Mouse (Mus musculus) heart, postnatal 25 days (tissue): ENCODE data around the gene Prrg2. TPM values are rescaled to one million over a fixed set of nuclear protein-coding genes. Genes with fewer than 3 reads are reported as not detected.
A peak's percentile ranks its signal among the peaks of the same experiment; 100 is the strongest.

ENCODE experiments used
- DNase-seq: peaks from one replicate; pipeline ENCODE4 v3.0.0; 2022; ENCODE audit warnings: low spot score
- intact Hi-C: fragments of 180-260 bp; cut with DNase I; formaldehyde crosslinking; loops from one replicate; pipeline ENCODE4 v1.15.1; 2025
- total RNA-seq, 2 experiments: library from RNA; stranded (reverse); gene quantifications; 2 replicates each; pipeline ENCODE4 v1.2.3; 2021

The Prrg2 gene
- total RNA-seq, 2 experiments from 2014 or later, result 6.8 to 7.1 TPM

- intact Hi-C loops, result no loop called here
- peak; percentile 21 for DNase-seq
Observed at GRCm38 (mm10) chr7:45091001-45091990, 28.8 kb upstream of the Prrg2 start.

GRCm38 (mm10) chr7:45090251-45090977 is 27.9 kb upstream of the Prrg2 start:
- intact Hi-C loops, result no loop called here
- DNase-seq, result no peak

DNA sequence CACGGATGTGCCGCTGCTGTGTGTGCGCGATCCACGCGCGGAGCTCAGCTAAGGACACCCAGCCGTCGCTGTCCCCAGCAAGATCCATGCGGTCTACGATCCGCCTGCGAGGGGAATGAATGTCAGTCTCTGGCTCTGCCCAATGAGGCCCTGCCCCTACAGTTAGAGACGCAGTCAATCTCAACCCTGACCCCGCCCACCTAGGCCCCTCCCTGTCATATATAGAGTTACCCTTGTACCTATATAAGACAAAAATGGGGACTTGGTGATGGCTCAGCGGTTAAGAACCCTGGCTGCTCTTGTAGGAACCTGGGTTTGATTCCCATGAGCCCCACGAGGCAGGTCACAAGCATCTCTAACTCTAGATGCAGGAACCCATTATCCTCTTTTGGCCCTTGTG is 26.1 kb upstream of the Prrg2 start:
- intact Hi-C loops, result no loop called here
- DNase-seq, result no peak

- DNase-seq, result no peak
- intact Hi-C loops, result no loop called here
Observed at GRCm38 (mm10) chr7:45086084-45086483, 23.6 kb upstream of the Prrg2 start.

- no peak for DNase-seq
Observed at GRCm38 (mm10) chr7:45083300-45083890, 20.9 kb upstream of the Prrg2 start.

GRCm38 (mm10) chr7:45082401-45083299 is 20.2 kb upstream of the Prrg2 start:
- intact Hi-C loops, result loop anchor here (2.0 kb wide), 1 partner anchor 20 kb away; the partner anchor contains the start of gene Fcgrt
- DNase-seq, result peak; percentile 68

More at GRCm38 (mm10) chr7:45083300-45083890, 20.9 kb upstream of the Prrg2 start:
- intact Hi-C loops, result loop anchor here (2.0 kb wide), 1 partner anchor 19 kb away; the partner anchor contains the start of gene Fcgrt

GRCm38 (mm10) chr7:45081016-45081415 is 18.5 kb upstream of the Prrg2 start:
- intact Hi-C loops, result no loop called here
- no peak for DNase-seq

DNA sequence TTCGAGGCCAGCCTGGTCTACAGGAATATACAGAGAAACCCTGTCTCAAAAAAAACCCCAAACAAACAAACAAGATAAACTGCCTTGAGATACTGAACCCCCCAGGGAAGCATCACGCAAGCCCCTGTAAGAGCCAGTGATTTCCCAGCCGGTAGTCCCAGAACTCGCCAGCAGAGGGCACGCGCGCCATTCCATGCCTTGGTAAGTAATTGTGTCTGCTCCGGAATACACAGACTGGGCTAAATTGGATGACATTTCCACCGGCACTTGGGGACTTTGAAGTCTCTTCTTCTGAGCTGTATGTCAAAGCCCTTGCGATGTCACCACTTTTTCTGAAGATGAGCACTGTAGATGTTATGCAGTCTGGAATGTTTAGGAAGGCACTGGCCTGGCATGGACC is 17.4 kb upstream of the Prrg2 start:
- peak; percentile 82 for DNase-seq
- intact Hi-C loops, result loop anchor here (2.0 to 10.0 kb wide), 2 partner anchors 117 to 225 kb away; no protein-coding TSS in a partner anchor

GRCm38 (mm10) chr7:45078513-45078912 is 16.0 kb upstream of the Prrg2 start:
- intact Hi-C loops, result loop anchor here (1.0 to 10.0 kb wide), 3 partner anchors 58 to 226 kb away; partner anchors contain the start of genes Flt3l and Gm45713
- peak; percentile 41 for DNase-seq

DNA sequence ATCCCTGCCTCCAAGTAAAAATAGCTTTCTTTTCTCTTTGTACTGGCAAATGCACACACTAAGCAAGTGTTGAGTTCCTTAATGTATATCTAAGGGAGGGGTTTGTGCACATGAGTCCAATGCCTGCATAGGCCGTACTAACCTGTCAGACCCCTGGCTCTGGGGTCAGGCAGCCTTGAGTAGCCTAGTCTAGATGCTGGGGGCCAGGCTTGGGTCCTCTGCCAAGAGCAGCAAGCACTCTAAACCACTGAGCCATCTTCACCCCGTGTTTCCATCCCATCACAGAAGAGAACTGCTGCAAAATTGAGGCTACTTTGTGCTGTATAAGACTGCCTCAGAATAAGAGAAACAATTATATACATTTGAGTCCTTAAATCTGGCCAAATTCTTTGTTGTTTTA is 15.4 kb upstream of the Prrg2 start:
- intact Hi-C loops, result loop anchor here (1.0 to 10.0 kb wide), 3 partner anchors 58 to 227 kb away; partner anchors contain the start of genes Flt3l and Gm45713
- DNase-seq, result no peak

DNA sequence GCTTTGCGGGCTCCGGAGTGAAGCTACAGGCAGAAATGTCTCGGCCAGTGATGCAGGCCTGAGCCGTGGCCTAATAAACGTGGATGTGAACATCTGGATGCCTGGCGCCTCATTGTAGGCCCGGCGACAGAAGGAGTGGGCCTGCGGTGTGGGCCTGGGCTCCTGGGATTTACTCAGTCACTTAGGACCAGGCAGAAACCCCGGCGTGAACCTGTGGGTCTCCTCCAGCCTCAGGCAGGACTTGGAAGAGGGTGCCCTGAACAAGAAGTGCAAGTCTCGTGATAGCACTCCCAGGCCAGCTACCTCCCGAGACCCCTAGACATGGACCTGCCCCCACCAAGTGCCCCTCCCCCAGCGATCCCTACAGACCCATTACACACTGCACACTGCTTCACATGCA is 14.8 kb upstream of the Prrg2 start:
- no peak for DNase-seq
- intact Hi-C loops, result loop anchor here (10.0 kb wide), 1 partner anchor 227 kb away; no protein-coding TSS in a partner anchor

DNA sequence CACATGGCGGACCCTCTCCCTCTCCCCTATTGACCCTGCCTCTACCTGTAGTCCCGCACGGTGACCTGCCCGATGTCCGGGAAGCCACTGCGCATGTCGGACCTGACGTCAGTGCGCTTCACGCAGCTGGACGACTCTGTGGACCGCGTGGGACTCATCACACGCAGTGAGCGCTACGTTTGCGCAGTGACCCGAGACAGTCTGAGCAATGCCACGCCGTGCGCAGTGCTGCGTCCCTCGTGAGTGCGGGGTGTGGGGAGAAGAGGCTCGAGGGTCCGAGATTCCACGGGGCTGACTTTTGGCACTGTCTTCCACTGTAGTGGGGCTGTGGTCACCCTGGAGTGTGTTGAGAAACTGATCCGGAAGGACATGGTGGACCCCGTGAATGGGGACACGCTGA is 14.0 kb upstream of the Prrg2 start:
- intact Hi-C loops, result loop anchor here (10.0 kb wide), 1 partner anchor 228 kb away; no protein-coding TSS in a partner anchor
- no peak for DNase-seq

DNA sequence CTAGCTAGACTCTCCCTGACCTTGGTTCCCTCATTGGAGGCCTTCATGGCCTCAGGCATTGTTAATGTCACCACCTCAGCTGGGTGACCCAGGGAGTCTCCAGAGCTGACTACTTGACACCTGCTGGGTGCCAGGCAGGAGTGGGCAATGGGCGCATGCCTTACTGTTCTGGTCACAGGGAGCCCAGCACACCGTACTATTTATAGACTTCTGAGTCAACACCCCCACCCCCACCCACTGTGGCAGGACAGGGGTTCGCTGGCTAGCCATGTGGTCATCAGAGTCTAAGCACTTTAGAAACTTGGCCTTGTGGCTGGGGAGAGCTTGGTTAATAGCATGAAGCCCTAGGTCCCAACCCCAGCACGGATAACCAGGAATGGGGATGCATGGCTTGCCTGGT is 12.9 kb upstream of the Prrg2 start:
- intact Hi-C loops, result loop anchor here (10.0 kb wide), 1 partner anchor 229 kb away; no protein-coding TSS in a partner anchor
- DNase-seq, result no peak

DNA sequence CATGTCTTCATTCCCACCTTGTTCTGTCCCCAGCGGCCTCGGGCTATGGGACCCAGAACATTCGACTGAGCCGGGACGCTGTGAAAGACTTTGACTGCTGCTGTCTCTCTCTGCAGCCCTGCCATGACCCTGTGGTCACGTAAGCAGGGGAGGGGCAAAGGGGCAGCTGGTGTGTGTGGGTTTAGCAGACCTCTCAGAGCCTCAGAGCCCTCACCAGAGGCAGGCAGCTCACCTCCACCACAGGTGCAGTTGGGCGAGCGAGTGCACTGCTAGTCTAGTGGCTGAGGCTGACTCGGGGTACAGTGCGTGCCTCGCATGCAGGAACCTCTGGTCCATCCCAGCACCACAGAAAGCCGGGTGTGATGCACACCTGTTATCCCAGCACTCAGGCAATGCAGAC is 11.5 kb upstream of the Prrg2 start:
- intact Hi-C loops, result loop anchor here (10.0 kb wide), 1 partner anchor 231 kb away; no protein-coding TSS in a partner anchor
- DNase-seq, result no peak

- intact Hi-C loops, result loop anchor here (10.0 kb wide), 1 partner anchor 232 kb away; no protein-coding TSS in a partner anchor
- no peak for DNase-seq
Observed at GRCm38 (mm10) chr7:45073171-45073707, 10.8 kb upstream of the Prrg2 start.

- intact Hi-C loops, result loop anchor here (10.0 kb wide), 1 partner anchor 233 kb away; no protein-coding TSS in a partner anchor
- no peak for DNase-seq
Observed at GRCm38 (mm10) chr7:45072230-45072629, 9.8 kb upstream of the Prrg2 start.

GRCm38 (mm10) chr7:45069671-45070070 is 7.2 kb upstream of the Prrg2 start:
- intact Hi-C loops, result loop anchor here (2.0 to 10.0 kb wide), 2 partner anchors 87 to 235 kb away; no protein-coding TSS in a partner anchor
- no peak for DNase-seq

DNA sequence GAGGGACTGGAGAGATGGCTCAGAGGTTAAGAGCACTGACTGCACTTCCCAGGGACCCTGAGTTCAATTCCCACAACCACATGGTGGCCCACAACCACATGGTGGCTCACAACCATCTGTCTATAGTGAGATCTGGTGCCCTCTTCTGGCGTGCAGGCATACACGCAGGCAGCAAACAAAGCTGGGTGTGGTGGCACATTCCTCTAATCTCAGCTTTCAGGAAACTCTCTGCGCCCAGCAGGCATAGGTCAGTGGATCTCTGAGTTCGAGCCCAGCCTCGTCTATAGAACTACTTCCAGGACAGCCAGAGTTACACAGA is 5.5 kb upstream of the Prrg2 start:
- intact Hi-C loops, result loop anchor here (2.0 kb wide), 1 partner anchor 85 kb away; no protein-coding TSS in a partner anchor
- DNase-seq, result no peak
